In the genomic region with DNA sequence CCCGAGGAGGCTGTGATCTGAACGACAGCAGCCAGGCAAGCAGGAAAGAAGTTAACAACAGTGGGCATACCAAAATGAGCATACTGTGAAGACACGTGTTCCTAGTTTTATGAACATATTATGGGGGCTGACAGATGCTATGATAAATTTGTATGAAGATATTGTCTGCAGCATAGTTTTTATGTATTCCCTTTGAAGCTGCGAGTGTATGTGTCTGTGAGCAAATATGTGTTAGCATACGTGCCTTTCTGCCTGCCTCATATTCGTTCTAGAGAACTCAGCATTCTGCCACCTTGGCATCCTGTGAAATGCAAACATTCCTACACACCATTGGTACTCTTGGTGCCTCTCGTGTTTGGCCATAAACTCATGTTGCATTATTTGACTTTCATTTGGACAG, we compare ENCODE assay signal across 14 mouse cellular contexts.
"Had no signal": no experiment of that assay in that cellular context is flagged by ENCODE, and none has a peak within 500 bp of the region (broad histone marks: within the 10 kb centered on the region; RNA-seq: fewer than 3 reads in every experiment).

No protein-coding gene starts in this region.

- H3K4me1 ChIP-seq: kidney, embryonic 15.5 days; liver, embryonic 13.5 days; megakaryocyte, embryonic 14.5 days had no signal

- H3K9ac ChIP-seq: kidney, embryonic 15.5 days; liver, embryonic 13.5 days; midbrain, embryonic 13.5 days had no signal

- DNase-seq: kidney, adult 11 months; kidney, adult 8-10 months; kidney, postnatal 10 days; kidney, postnatal 36 days; layer of hippocampus, postnatal 36 days; liver, embryonic 13.5 days; lung, postnatal 10 days; thymus, adult 18-20 months; thymus, postnatal 36 days had no signal

- H3K27me3 ChIP-seq: kidney, embryonic 15.5 days; liver, embryonic 13.5 days; megakaryocyte, embryonic 14.5 days; midbrain, embryonic 13.5 days had no signal

- H3K36me3 ChIP-seq: kidney, embryonic 15.5 days; liver, embryonic 13.5 days; midbrain, embryonic 10.5 days; midbrain, embryonic 13.5 days had no signal

- H3K9me3 ChIP-seq: kidney, embryonic 15.5 days; liver, embryonic 13.5 days; megakaryocyte, embryonic 14.5 days; midbrain, embryonic 10.5 days; midbrain, embryonic 13.5 days had no signal

- H3K4me2 ChIP-seq: kidney, embryonic 15.5 days; liver, embryonic 13.5 days had no signal

- H3K4me3 ChIP-seq: kidney, embryonic 15.5 days; left cerebral cortex, adult 2 months; liver, embryonic 13.5 days; megakaryocyte, embryonic 14.5 days; midbrain, embryonic 10.5 days; midbrain, embryonic 13.5 days had no signal

- H3K27ac ChIP-seq: kidney, embryonic 15.5 days; left cerebral cortex, adult 2 months; liver, embryonic 13.5 days; midbrain, embryonic 10.5 days; midbrain, embryonic 13.5 days had no signal
